8 mouse cellular contexts compared by ENCODE assay signal in genomic region chr16:43573181-43573833, GRCm38 (mm10).
A peak's percentile ranks its signal among the peaks of the same experiment; 100 is the strongest.
DNase-seq lines count a peak whose midpoint lies in the region; ATAC-seq and TF ChIP-seq lines count a peak whose summit lies in the region.

No protein-coding gene starts in this region.

- H3K9ac ChIP-seq in embryonic facial prominence, embryonic 12.5 days, result no peak overlapping the region
- no peak overlapping the region for H3K9ac ChIP-seq in hindbrain, embryonic 15.5 days
- H3K9ac ChIP-seq in stomach, postnatal 0 days (ENCODE audit: low read length), result 0 out of 2 replicates have a peak overlapping the region, but pooled peaks have one; percentile 8
- no peak overlapping the region for H3K9ac ChIP-seq in liver, embryonic 12.5 days

- TF ChIP-seq EP300 in stomach, postnatal 0 days (optimal IDR thresholded peaks at IDR 0.05), result no peak

- peaks cover 25% of the 10 kb centered on the region for H3K4me1 ChIP-seq in embryonic facial prominence, embryonic 12.5 days
- peaks cover 31% of the 10 kb centered on the region for H3K4me1 ChIP-seq in hindbrain, embryonic 15.5 days (replicated peaks)
- peaks cover 3% of the 10 kb centered on the region; the same call in 1 of the 2 replicates for H3K4me1 ChIP-seq in stomach, postnatal 0 days (replicated peaks; ENCODE audit: control insufficient read depth, insufficient read depth)
- H3K4me1 ChIP-seq in liver, embryonic 12.5 days, result peaks cover 6% of the 10 kb centered on the region; the same call in 1 of the 2 replicates

- H3K9me3 ChIP-seq in embryonic facial prominence, embryonic 12.5 days, result no peaks in the 10 kb centered on the region
- no peaks in the 10 kb centered on the region for H3K9me3 ChIP-seq in hindbrain, embryonic 15.5 days
- no peaks in the 10 kb centered on the region for H3K9me3 ChIP-seq in stomach, postnatal 0 days (ENCODE audit: control insufficient read depth, low read length)
- H3K9me3 ChIP-seq in liver, embryonic 12.5 days (replicated peaks), result no peaks in the 10 kb centered on the region

- no peak for TF ChIP-seq CTCF in stomach, postnatal 0 days (IDR thresholded peaks at IDR 0.05; ENCODE audit: low read depth)

- ATAC-seq in embryonic facial prominence, embryonic 12.5 days (ENCODE audit: insufficient number of reproducible peaks, insufficient read depth, low FRiP score, low TSS enrichment), result no peak
- peak; percentile 32; the same call in 1 of the 2 replicates for ATAC-seq in hindbrain, embryonic 15.5 days (ENCODE audit: low FRiP score, low read depth)
- ATAC-seq in stomach, postnatal 0 days (ENCODE audit: low FRiP score, low TSS enrichment), result no peak
- ATAC-seq in liver, embryonic 12.5 days, result no peak

- DNase-seq in adrenal gland, adult (ENCODE audit: inconsistent age in 2 of 2, low spot score in 1 of 2), result peak; percentile 69 to 87
- no peak for DNase-seq in adrenal gland, postnatal 4 days (ENCODE audit: low spot score in 2 of 2)
- peak; percentile 45 for DNase-seq in 416B (ENCODE audit: low read depth)
- DNase-seq in stomach, postnatal 0 days (ENCODE audit: low spot score), result no peak
- DNase-seq in gastrocnemius, postnatal 10 days, result no peak

- no peak overlapping the region for H3K4me3 ChIP-seq in embryonic facial prominence, embryonic 12.5 days
- H3K4me3 ChIP-seq in hindbrain, embryonic 15.5 days, result no peak overlapping the region
- no peak overlapping the region for H3K4me3 ChIP-seq in stomach, postnatal 0 days (ENCODE audit: low read depth, low read length)
- H3K4me3 ChIP-seq in liver, embryonic 12.5 days, result no peak overlapping the region

- WGBS in embryonic facial prominence, embryonic 12.5 days, result 50% methylated on average over 14 of the region's 14 CpGs
- 27% methylated on average over 14 of the region's 14 CpGs for WGBS in hindbrain, embryonic 15.5 days
- WGBS in stomach, postnatal 0 days, result 46% methylated on average over 14 of the region's 14 CpGs
- 67% methylated on average over 14 of the region's 14 CpGs for WGBS in liver, embryonic 12.5 days (ENCODE audit: insufficient replicate concordance)

- H3K27ac ChIP-seq in embryonic facial prominence, embryonic 12.5 days, result peak overlapping the region; percentile 71
- H3K27ac ChIP-seq in hindbrain, embryonic 15.5 days (replicated peaks), result peak overlapping the region; percentile 42
- H3K27ac ChIP-seq in stomach, postnatal 0 days (replicated peaks), result peak overlapping the region; percentile 77
- no peak overlapping the region for H3K27ac ChIP-seq in liver, embryonic 12.5 days

- H3K4me2 ChIP-seq in embryonic facial prominence, embryonic 12.5 days (replicated peaks), result no peak overlapping the region
- no peak overlapping the region for H3K4me2 ChIP-seq in hindbrain, embryonic 15.5 days
- 0 out of 2 replicates have a peak overlapping the region, but pooled peaks have one; percentile 14 for H3K4me2 ChIP-seq in stomach, postnatal 0 days (replicated peaks; ENCODE audit: low read depth)
- no peak overlapping the region for H3K4me2 ChIP-seq in liver, embryonic 12.5 days

- no peaks in the 10 kb centered on the region for H3K36me3 ChIP-seq in embryonic facial prominence, embryonic 12.5 days
- no peaks in the 10 kb centered on the region for H3K36me3 ChIP-seq in hindbrain, embryonic 15.5 days
- no peaks in the 10 kb centered on the region for H3K36me3 ChIP-seq in stomach, postnatal 0 days (ENCODE audit: control insufficient read depth, insufficient read depth, low read length)
- H3K36me3 ChIP-seq in liver, embryonic 12.5 days, result no peaks in the 10 kb centered on the region

- no peaks in the 10 kb centered on the region for H3K27me3 ChIP-seq in embryonic facial prominence, embryonic 12.5 days
- H3K27me3 ChIP-seq in hindbrain, embryonic 15.5 days, result no peaks in the 10 kb centered on the region
- H3K27me3 ChIP-seq in stomach, postnatal 0 days (ENCODE audit: control insufficient read depth, insufficient read depth, low read length), result no peaks in the 10 kb centered on the region
- no peaks in the 10 kb centered on the region; the same call in 1 of the 2 replicates for H3K27me3 ChIP-seq in liver, embryonic 12.5 days (replicated peaks)

Comparison
In these comparisons a context has a peak if more than half of its experiments do, and no peak if none do; other contexts are left out.
1. DNase-seq: peak in adrenal gland, adult (2 of 2) and 416B (single experiment); none in adrenal gland, postnatal 4 days (0 of 2), stomach, postnatal 0 days (single experiment) and gastrocnemius, postnatal 10 days (single experiment).